Mouse (Mus musculus): ENCODE data around the gene Eya3.

DNA sequence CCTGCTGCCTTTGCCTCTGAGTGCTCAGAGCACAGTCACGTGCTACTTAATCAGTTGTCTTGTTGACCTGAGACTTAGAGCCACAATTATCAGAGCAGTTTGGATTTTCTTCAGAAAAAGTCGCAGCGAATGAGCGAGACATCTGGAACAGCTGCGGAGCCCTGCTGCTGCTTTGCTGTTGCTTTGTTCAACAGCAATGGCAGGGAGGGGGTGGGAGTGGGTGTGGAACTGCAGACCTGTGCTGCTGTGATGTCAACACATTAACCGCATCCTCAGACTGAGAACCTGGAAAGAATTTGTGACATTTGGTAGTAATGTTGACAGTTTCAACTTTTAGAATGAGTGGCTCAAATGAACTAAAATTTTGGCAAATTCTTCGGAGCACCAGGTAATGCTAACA is 20.3 kb downstream of the Eya3 start:
- TF ChIP-seq CTCF (IDR thresholded peaks at IDR 0.05; ENCODE audit: low read depth) (no peak), EP300 (IDR thresholded peaks at IDR 0.05; ENCODE audit: low read depth) (no peak)

Data from liver, embryonic 14.5 days (tissue).